Mouse (Mus musculus): ENCODE results near the gene Apln. TPM values are rescaled to one million over a fixed set of nuclear protein-coding genes. Genes with fewer than 3 reads are reported as not detected.

Gene Apln
- polyA plus RNA-seq (2015; fragmentation: Nextera tagmentation; extraction: Ambion mirVana): 4.2 and 4.7 TPM in 2 replicates

GRCm38 (mm10) chrX:48034144-48035113, at the start of gene Apln:
TSS of gene Apln (minus strand) at chrX:48034853.
- no peaks in the 10 kb centered on the region for H3K36me3 ChIP-seq
- H3K27me3 ChIP-seq: peaks cover 14% of the 10 kb centered on the region; the same call in 1 of the 2 replicates
- no peaks in the 10 kb centered on the region for H3K9me3 ChIP-seq
- H3K4me3 ChIP-seq: peak within 1 kb of the TSS; percentile 49
- H3K9ac ChIP-seq: peak within 1 kb of the TSS; percentile 41
- peak; percentile 79 for ATAC-seq (ENCODE audit: low FRiP score, low read depth)
- no peak within 1 kb of the TSS for H3K27ac ChIP-seq (replicated peaks)
- 23% methylated on average over 72 of the region's 73 CpGs for WGBS
- peaks cover 6% of the 10 kb centered on the region for H3K4me1 ChIP-seq (replicated peaks)
- H3K4me2 ChIP-seq: peak within 1 kb of the TSS; percentile 95

GRCm38 (mm10) chrX:48082364-48082763, 47.7 kb upstream of the Apln start:
- H3K9me3 ChIP-seq: no peaks in the 10 kb centered on the region
- 69% methylated on average over 5 of the region's 5 CpGs for whole genome bisulfite sequencing
- no peaks in the 10 kb centered on the region for H3K27me3 ChIP-seq
- no peak overlapping the region for H3K4me3 ChIP-seq
- H3K27ac ChIP-seq (replicated peaks): no peak overlapping the region
- H3K9ac ChIP-seq: no peak overlapping the region
- no peak for ATAC-seq (ENCODE audit: low FRiP score, low read depth)
- no peak overlapping the region for H3K4me2 ChIP-seq
- no peaks in the 10 kb centered on the region for H3K36me3 ChIP-seq
- no peaks in the 10 kb centered on the region for H3K4me1 ChIP-seq (replicated peaks)

- Histone ChIP-seq H3K4me2 (no peak overlapping the region), H3K27me3 (no peaks in the 10 kb centered on the region), H3K4me1 (replicated peaks) (no peaks in the 10 kb centered on the region), H3K9ac (no peak overlapping the region), H3K4me3 (no peak overlapping the region), H3K9me3 (no peaks in the 10 kb centered on the region), H3K36me3 (no peaks in the 10 kb centered on the region), H3K27ac (replicated peaks) (no peak overlapping the region)
- ATAC-seq (ENCODE audit: low FRiP score, low read depth): no peak
- 82% methylated on average over 4 of the region's 4 CpGs for WGBS
Observed at GRCm38 (mm10) chrX:48076806-48077425, 42.3 kb upstream of the Apln start.

GRCm38 (mm10) chrX:48074691-48075090, 40.0 kb upstream of the Apln start:
- Histone ChIP-seq H3K27ac (replicated peaks) (no peak overlapping the region), H3K9ac (no peak overlapping the region), H3K4me1 (replicated peaks) (no peaks in the 10 kb centered on the region), H3K4me2 (no peak overlapping the region), H3K36me3 (no peaks in the 10 kb centered on the region), H3K4me3 (no peak overlapping the region), H3K27me3 (no peaks in the 10 kb centered on the region), H3K9me3 (no peaks in the 10 kb centered on the region)
- 90% methylated on average over 3 of the region's 3 CpGs for WGBS
- ATAC-seq (ENCODE audit: low FRiP score, low read depth): no peak

- Histone ChIP-seq H3K27me3 (no peaks in the 10 kb centered on the region), H3K9me3 (no peaks in the 10 kb centered on the region), H3K4me2 (no peak overlapping the region), H3K36me3 (no peaks in the 10 kb centered on the region), H3K4me1 (replicated peaks) (no peaks in the 10 kb centered on the region), H3K27ac (replicated peaks) (no peak overlapping the region), H3K9ac (no peak overlapping the region), H3K4me3 (no peak overlapping the region)
- no peak for ATAC-seq (ENCODE audit: low FRiP score, low read depth)
- 28% methylated on average over 5 of the region's 5 CpGs for WGBS
Observed at GRCm38 (mm10) chrX:48072401-48072800, 37.7 kb upstream of the Apln start.

DNA sequence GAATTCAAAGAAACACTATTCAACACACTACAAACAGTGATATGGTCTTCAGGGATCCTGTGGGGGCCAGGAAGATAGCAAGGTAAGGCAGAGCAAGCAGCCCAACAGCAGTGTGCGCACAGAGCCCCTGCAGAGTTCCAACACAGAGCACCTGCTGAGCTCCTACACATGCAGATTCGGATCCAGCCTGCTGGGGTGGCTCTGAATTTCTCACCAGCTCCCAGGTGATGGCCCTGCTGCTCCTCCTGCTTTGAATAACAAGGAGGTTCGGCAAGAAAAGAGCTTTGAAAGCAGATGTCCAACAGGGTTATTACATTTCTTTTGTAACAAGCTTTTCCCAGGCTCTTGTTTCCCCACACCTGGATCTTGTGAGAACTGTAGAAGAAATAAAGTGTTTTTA, 37.3 kb upstream of the Apln start:
- Histone ChIP-seq H3K27ac (replicated peaks) (no peak overlapping the region), H3K9ac (no peak overlapping the region), H3K27me3 (no peaks in the 10 kb centered on the region), H3K9me3 (no peaks in the 10 kb centered on the region), H3K36me3 (no peaks in the 10 kb centered on the region), H3K4me3 (no peak overlapping the region), H3K4me2 (no peak overlapping the region), H3K4me1 (replicated peaks) (no peaks in the 10 kb centered on the region)
- ATAC-seq (ENCODE audit: low FRiP score, low read depth): no peak
- 22% methylated on average over 3 of the region's 3 CpGs for WGBS

- no peak overlapping the region for H3K4me3 ChIP-seq
- H3K36me3 ChIP-seq: no peaks in the 10 kb centered on the region
- no peaks in the 10 kb centered on the region for H3K27me3 ChIP-seq
- 93% methylated on average over 3 of the region's 3 CpGs for WGBS
- ATAC-seq (ENCODE audit: low FRiP score, low read depth): no peak
- H3K4me2 ChIP-seq: no peak overlapping the region
- no peaks in the 10 kb centered on the region for H3K4me1 ChIP-seq (replicated peaks)
- H3K9ac ChIP-seq: no peak overlapping the region
- no peaks in the 10 kb centered on the region for H3K9me3 ChIP-seq
- no peak overlapping the region for H3K27ac ChIP-seq (replicated peaks)
Observed at GRCm38 (mm10) chrX:48066891-48067290, 32.2 kb upstream of the Apln start.

DNA sequence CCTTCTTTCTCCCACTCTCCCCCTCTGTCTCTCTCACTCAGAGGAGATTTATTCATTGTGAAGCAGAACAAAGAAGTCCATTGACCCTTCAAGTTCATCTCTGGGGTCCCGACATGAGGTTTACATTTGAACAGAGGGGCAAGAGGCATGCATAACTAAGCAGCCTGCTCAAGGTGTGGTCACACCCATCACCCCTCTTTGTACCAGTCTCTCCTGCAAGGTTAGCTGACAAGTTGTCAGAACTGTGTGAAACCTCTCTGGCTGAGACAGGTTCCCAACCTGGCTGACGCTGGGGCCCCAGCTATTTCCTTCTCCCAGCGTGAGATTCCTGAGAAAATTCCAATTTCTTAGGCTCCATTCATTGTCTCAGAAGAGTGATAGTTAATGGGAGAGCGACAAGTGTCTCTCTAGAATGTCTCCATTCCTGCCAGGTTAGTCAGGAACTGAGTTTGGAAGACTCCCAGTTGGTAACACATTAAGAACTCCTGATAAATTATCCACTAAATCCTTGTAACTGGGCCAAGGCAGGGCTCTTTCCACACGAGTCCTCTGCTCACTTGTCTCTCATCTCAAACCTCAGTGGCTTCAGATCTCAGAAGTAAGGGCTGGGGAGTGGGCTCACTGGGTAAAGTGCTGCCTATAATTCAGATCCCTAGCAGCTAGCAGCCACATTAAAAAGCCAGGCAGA, 29.7 kb upstream of the Apln start:
- Histone ChIP-seq H3K4me2 (no peak overlapping the region), H3K9ac (no peak overlapping the region), H3K4me1 (replicated peaks) (no peaks in the 10 kb centered on the region), H3K27ac (replicated peaks) (no peak overlapping the region), H3K36me3 (no peaks in the 10 kb centered on the region), H3K9me3 (no peaks in the 10 kb centered on the region), H3K27me3 (no peaks in the 10 kb centered on the region), H3K4me3 (no peak overlapping the region)
- 36% methylated on average over 5 of the region's 5 CpGs for WGBS
- no peak for ATAC-seq (ENCODE audit: low FRiP score, low read depth)

GRCm38 (mm10) chrX:48062481-48062880, 27.8 kb upstream of the Apln start:
- no peak overlapping the region for H3K27ac ChIP-seq (replicated peaks)
- no peaks in the 10 kb centered on the region for H3K9me3 ChIP-seq
- no peaks in the 10 kb centered on the region for H3K4me1 ChIP-seq (replicated peaks)
- H3K4me3 ChIP-seq: no peak overlapping the region
- H3K9ac ChIP-seq: no peak overlapping the region
- no peaks in the 10 kb centered on the region for H3K27me3 ChIP-seq
- no peaks in the 10 kb centered on the region for H3K36me3 ChIP-seq
- 84% methylated on average over 4 of the region's 4 CpGs for WGBS
- no peak for ATAC-seq (ENCODE audit: low FRiP score, low read depth)
- no peak overlapping the region for H3K4me2 ChIP-seq

GRCm38 (mm10) chrX:48054186-48055015, 19.7 kb upstream of the Apln start:
- peak; percentile 84 for ATAC-seq (ENCODE audit: low FRiP score, low read depth)
- no peaks in the 10 kb centered on the region for H3K27me3 ChIP-seq
- H3K4me2 ChIP-seq: peak overlapping the region; percentile 55
- H3K27ac ChIP-seq (replicated peaks): no peak overlapping the region; the same call in 1 of the 2 replicates
- peak overlapping the region; percentile 33 for H3K4me3 ChIP-seq
- H3K9me3 ChIP-seq: no peaks in the 10 kb centered on the region
- H3K9ac ChIP-seq: peak overlapping the region; percentile 27; the same call in 1 of the 2 replicates
- no peaks in the 10 kb centered on the region for H3K4me1 ChIP-seq (replicated peaks)
- H3K36me3 ChIP-seq: no peaks in the 10 kb centered on the region
- WGBS: 32% methylated on average over 31 of the region's 31 CpGs

DNA sequence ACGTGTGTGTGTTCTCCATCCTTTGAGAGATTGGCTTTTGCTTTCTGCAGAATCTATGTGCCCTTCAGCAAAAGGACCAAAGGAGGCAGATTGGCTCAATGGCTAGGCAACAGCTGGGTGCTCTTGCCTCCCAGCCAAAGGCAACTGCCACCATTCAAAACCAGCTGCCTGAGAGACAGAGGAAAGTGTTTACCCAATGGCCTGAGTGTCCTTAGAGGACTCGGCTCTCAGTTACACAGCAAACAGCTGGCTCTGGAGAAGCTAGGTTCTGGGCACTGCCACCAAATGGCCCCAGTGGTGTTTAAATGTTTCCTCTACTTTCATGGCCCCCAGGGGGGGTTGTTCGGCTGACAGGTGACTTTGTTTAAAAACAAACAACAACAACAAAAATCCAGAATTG, 19.1 kb upstream of the Apln start:
- H3K4me3 ChIP-seq: no peak overlapping the region
- 56% methylated on average over 3 of the region's 3 CpGs for WGBS
- no peak for ATAC-seq (ENCODE audit: low FRiP score, low read depth)
- H3K9me3 ChIP-seq: no peaks in the 10 kb centered on the region
- peak overlapping the region; percentile 55 for H3K4me2 ChIP-seq
- no peaks in the 10 kb centered on the region for H3K4me1 ChIP-seq (replicated peaks)
- no peaks in the 10 kb centered on the region for H3K27me3 ChIP-seq
- H3K27ac ChIP-seq (replicated peaks): no peak overlapping the region
- no peaks in the 10 kb centered on the region for H3K36me3 ChIP-seq
- H3K9ac ChIP-seq: no peak overlapping the region

Data from hindbrain, embryonic 15.5 days (tissue).